Mouse (Mus musculus): ENCODE measurements around the gene Setd2. TPM values are rescaled to one million over a fixed set of nuclear protein-coding genes. Genes with fewer than 3 reads are reported as not detected.

The Setd2 gene
- polyA plus RNA-seq, 1 experiment from 2014 or later, result 44.7 TPM

GRCm38 (mm10) chr9:110538511-110538910, 6.1 kb downstream of the Setd2 start:
- Histone ChIP-seq H3K4me1 (replicated peaks) (peaks cover 31% of the 10 kb centered on the region), H3K4me2 (replicated peaks) (no peak overlapping the region), H3K9ac (replicated peaks) (no peak overlapping the region), H3K27ac (no peak overlapping the region), H3K9me3 (no peaks in the 10 kb centered on the region), H3K4me3 (replicated peaks) (no peak overlapping the region), H3K27me3 (no peaks in the 10 kb centered on the region), H3K36me3 (no peaks in the 10 kb centered on the region)
- no peak for ATAC-seq

DNA sequence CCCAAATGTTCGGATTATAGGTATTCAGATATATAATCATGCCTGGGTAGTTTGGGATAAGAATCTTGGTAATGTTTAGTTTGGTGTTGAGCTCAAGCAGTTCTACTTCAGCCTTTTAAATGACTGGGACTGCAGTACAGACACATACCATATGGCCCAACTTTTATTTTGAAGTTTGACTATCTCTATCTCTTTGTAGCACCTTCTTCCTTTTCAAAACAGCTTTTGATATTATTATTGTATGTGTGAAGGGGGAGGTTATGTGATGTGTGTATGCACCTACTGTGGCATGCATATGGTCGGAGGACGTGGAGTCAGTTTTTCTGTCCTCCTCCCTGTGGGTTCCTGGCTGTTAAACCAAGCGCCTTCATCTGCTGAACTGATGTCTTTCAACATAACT, 9.6 kb downstream of the Setd2 start:
- WGBS, result 91% methylated on average over 4 of the region's 4 CpGs
- H3K4me1 ChIP-seq (replicated peaks), result no peaks in the 10 kb centered on the region
- H3K36me3 ChIP-seq, result no peaks in the 10 kb centered on the region
- no peaks in the 10 kb centered on the region for H3K9me3 ChIP-seq
- no peaks in the 10 kb centered on the region for H3K27me3 ChIP-seq
- no peak overlapping the region for H3K27ac ChIP-seq
- H3K4me3 ChIP-seq (replicated peaks), result no peak overlapping the region
- ATAC-seq, result no peak
- H3K4me2 ChIP-seq (replicated peaks), result no peak overlapping the region
- no peak overlapping the region for H3K9ac ChIP-seq (replicated peaks)

DNA sequence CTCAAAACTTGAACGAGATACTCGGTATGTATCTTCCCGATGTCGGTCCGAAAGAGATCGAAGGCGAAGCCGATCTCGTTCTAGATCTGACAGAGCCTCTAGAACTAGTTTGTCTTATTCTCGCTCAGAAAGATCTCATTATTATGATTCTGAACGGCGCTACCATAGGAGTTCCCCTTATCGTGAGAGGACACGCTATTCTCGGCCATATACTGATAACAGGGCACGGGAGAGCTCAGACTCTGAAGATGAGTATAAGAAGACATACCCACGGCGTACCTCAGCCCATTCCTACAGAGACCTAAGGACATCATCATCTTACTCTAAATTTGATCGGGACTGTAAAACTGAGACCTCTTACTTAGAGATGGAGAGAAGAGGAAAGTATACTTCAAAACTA, 15.9 kb downstream of the Setd2 start:
- no peak overlapping the region for H3K4me3 ChIP-seq (replicated peaks)
- WGBS, result 98% methylated on average over 19 of the region's 19 CpGs
- no peaks in the 10 kb centered on the region for H3K27me3 ChIP-seq
- ATAC-seq, result no peak
- H3K36me3 ChIP-seq, result peaks cover 58% of the 10 kb centered on the region
- no peak overlapping the region for H3K9ac ChIP-seq (replicated peaks)
- no peaks in the 10 kb centered on the region for H3K4me1 ChIP-seq (replicated peaks)
- H3K4me2 ChIP-seq (replicated peaks), result no peak overlapping the region
- no peaks in the 10 kb centered on the region; the same call in 1 of the 2 replicates for H3K9me3 ChIP-seq
- H3K27ac ChIP-seq, result no peak overlapping the region

- no peaks in the 10 kb centered on the region for H3K27me3 ChIP-seq
- no peak overlapping the region for H3K4me2 ChIP-seq (replicated peaks)
- H3K4me1 ChIP-seq (replicated peaks), result no peaks in the 10 kb centered on the region
- H3K27ac ChIP-seq, result no peak overlapping the region
- no peak overlapping the region for H3K9ac ChIP-seq (replicated peaks)
- ATAC-seq, result no peak
- H3K9me3 ChIP-seq, result no peaks in the 10 kb centered on the region
- no peak overlapping the region for H3K4me3 ChIP-seq (replicated peaks)
- peaks cover 78% of the 10 kb centered on the region for H3K36me3 ChIP-seq
Observed at GRCm38 (mm10) chr9:110568309-110568708, 35.9 kb downstream of the Setd2 start.

DNA sequence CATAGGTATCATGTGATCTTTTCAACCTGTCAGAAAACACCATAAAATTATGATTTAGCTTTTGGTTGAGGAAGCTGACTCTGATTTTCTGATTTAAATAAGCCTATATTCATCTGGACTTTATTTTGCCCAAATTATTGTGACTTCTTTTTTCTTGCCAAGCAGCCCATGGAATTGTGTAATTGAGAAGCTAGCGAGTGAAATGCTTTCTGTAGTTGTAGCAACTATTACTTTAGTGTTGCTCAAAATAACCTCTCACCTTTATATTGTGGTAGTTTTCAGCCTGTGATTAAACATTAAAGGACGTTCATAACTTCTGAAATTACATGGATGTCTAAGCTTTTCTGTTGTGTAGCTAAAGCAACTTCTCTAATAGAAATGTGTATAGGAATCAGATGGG, 49.8 kb downstream of the Setd2 start:
- H3K9me3 ChIP-seq, result no peaks in the 10 kb centered on the region
- H3K4me3 ChIP-seq (replicated peaks), result no peak overlapping the region
- no peak overlapping the region for H3K9ac ChIP-seq (replicated peaks)
- 94% methylated on average over 2 of the region's 2 CpGs for WGBS
- no peak overlapping the region for H3K27ac ChIP-seq
- H3K4me2 ChIP-seq (replicated peaks), result no peak overlapping the region
- H3K36me3 ChIP-seq, result peaks cover 11% of the 10 kb centered on the region
- no peak for ATAC-seq
- no peaks in the 10 kb centered on the region for H3K27me3 ChIP-seq
- no peaks in the 10 kb centered on the region for H3K4me1 ChIP-seq (replicated peaks)

DNA sequence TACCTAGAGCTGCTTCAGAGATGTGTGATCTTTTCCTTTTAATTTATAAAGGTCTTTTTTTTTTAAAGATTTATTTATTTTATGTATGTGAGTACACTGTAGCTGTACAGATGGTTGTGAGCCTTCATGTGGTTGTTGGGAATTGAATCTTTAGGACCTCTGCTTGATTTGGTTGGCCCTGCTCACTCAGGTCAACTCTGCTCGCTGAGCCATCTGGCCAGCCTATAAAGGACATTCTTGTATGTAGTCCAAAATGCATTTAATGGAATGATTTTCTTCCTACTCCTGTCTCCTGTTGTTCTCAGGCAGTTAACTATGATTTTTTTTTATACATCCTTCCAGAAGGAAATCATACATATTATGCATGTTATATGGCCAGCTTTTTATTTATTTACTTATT, 51.1 kb downstream of the Setd2 start:
- Histone ChIP-seq H3K27ac (no peak overlapping the region), H3K36me3 (peaks cover 7% of the 10 kb centered on the region; the same call in 1 of the 2 replicates), H3K27me3 (no peaks in the 10 kb centered on the region), H3K4me2 (replicated peaks) (no peak overlapping the region), H3K4me3 (replicated peaks) (no peak overlapping the region), H3K9ac (replicated peaks) (no peak overlapping the region), H3K9me3 (no peaks in the 10 kb centered on the region), H3K4me1 (replicated peaks) (no peaks in the 10 kb centered on the region)
- WGBS, result 91% methylated on average over 1 of the region's 1 CpGs
- no peak for ATAC-seq

- Histone ChIP-seq H3K27me3 (no peaks in the 10 kb centered on the region), H3K4me3 (replicated peaks) (no peak overlapping the region), H3K9ac (replicated peaks) (no peak overlapping the region), H3K27ac (no peak overlapping the region), H3K9me3 (no peaks in the 10 kb centered on the region), H3K36me3 (peaks cover 53% of the 10 kb centered on the region), H3K4me1 (replicated peaks) (no peaks in the 10 kb centered on the region), H3K4me2 (replicated peaks) (no peak overlapping the region)
- ATAC-seq, result no peak
- WGBS, result 85% methylated on average over 3 of the region's 3 CpGs
Observed at GRCm38 (mm10) chr9:110611471-110611870, 79.1 kb downstream of the Setd2 start.

GRCm38 (mm10) chr9:110617081-110617480, 84.7 kb downstream of the Setd2 start:
- H3K27me3 ChIP-seq, result no peaks in the 10 kb centered on the region
- peaks cover 78% of the 10 kb centered on the region for H3K36me3 ChIP-seq
- no peak overlapping the region for H3K4me3 ChIP-seq (replicated peaks)
- H3K4me1 ChIP-seq (replicated peaks), result no peaks in the 10 kb centered on the region
- no peaks in the 10 kb centered on the region for H3K9me3 ChIP-seq
- no peak overlapping the region for H3K27ac ChIP-seq
- H3K4me2 ChIP-seq (replicated peaks), result no peak overlapping the region
- no peak overlapping the region for H3K9ac ChIP-seq (replicated peaks)
- WGBS, result 82% methylated on average over 3 of the region's 3 CpGs
- ATAC-seq, result no peak

GRCm38 (mm10) chr9:110620180-110620579, 87.8 kb downstream of the Setd2 start:
- H3K36me3 ChIP-seq, result peaks cover 66% of the 10 kb centered on the region
- no peak overlapping the region for H3K4me2 ChIP-seq (replicated peaks)
- no peaks in the 10 kb centered on the region for H3K27me3 ChIP-seq
- no peak overlapping the region for H3K4me3 ChIP-seq (replicated peaks)
- no peak overlapping the region for H3K27ac ChIP-seq
- H3K9ac ChIP-seq (replicated peaks), result no peak overlapping the region
- peaks cover 24% of the 10 kb centered on the region for H3K4me1 ChIP-seq (replicated peaks)
- no peak for ATAC-seq
- WGBS, result 86% methylated on average over 7 of the region's 7 CpGs
- H3K9me3 ChIP-seq, result no peaks in the 10 kb centered on the region

- H3K9me3 ChIP-seq, result no peaks in the 10 kb centered on the region
- no peak for ATAC-seq
- H3K4me2 ChIP-seq (replicated peaks), result no peak overlapping the region
- H3K36me3 ChIP-seq, result peaks cover 61% of the 10 kb centered on the region
- 95% methylated on average over 7 of the region's 7 CpGs for WGBS
- H3K9ac ChIP-seq (replicated peaks), result no peak overlapping the region
- no peaks in the 10 kb centered on the region for H3K27me3 ChIP-seq
- H3K4me1 ChIP-seq (replicated peaks), result peaks cover 29% of the 10 kb centered on the region
- no peak overlapping the region for H3K4me3 ChIP-seq (replicated peaks)
- no peak overlapping the region for H3K27ac ChIP-seq
Observed at GRCm38 (mm10) chr9:110620685-110621084, 88.3 kb downstream of the Setd2 start.

DNA sequence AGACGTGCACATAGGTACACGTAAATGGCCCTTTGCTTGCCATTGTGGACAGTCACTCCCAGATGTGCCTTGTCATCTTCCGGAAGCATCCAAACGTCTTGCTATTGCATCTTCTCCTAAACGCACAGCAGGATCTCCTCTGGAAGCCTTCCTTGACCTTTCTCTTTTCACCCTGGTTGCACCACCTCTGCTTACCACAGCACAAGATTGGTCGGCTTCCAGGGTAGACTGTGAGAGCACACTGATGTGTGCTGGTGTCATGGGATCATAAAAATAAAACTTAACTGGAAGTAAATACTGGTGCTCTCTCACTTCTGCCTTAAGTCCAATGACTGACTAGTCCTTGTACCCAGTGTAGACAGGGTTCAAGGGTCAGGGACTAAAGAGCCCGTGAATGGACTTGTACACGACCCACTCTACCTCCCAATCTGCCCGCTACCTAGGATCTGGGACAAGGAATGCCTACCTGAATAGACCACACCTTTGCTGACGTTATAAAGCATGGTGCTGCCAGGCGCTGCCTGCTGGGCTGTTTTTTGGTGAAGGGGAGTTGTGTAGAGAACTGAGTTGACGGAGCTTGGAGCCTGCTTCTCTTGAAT, 90.3 kb downstream of the Setd2 start:
- H3K9ac ChIP-seq (replicated peaks), result no peak overlapping the region
- H3K27ac ChIP-seq, result no peak overlapping the region
- H3K4me3 ChIP-seq (replicated peaks), result no peak overlapping the region
- H3K27me3 ChIP-seq, result peaks cover 5% of the 10 kb centered on the region; the same call in 1 of the 2 replicates
- peaks cover 52% of the 10 kb centered on the region for H3K36me3 ChIP-seq
- H3K9me3 ChIP-seq, result no peaks in the 10 kb centered on the region
- WGBS, result 88% methylated on average over 12 of the region's 12 CpGs
- H3K4me2 ChIP-seq (replicated peaks), result peak overlapping the region; percentile 91
- ATAC-seq, result no peak
- H3K4me1 ChIP-seq (replicated peaks), result peaks cover 29% of the 10 kb centered on the region

DNA sequence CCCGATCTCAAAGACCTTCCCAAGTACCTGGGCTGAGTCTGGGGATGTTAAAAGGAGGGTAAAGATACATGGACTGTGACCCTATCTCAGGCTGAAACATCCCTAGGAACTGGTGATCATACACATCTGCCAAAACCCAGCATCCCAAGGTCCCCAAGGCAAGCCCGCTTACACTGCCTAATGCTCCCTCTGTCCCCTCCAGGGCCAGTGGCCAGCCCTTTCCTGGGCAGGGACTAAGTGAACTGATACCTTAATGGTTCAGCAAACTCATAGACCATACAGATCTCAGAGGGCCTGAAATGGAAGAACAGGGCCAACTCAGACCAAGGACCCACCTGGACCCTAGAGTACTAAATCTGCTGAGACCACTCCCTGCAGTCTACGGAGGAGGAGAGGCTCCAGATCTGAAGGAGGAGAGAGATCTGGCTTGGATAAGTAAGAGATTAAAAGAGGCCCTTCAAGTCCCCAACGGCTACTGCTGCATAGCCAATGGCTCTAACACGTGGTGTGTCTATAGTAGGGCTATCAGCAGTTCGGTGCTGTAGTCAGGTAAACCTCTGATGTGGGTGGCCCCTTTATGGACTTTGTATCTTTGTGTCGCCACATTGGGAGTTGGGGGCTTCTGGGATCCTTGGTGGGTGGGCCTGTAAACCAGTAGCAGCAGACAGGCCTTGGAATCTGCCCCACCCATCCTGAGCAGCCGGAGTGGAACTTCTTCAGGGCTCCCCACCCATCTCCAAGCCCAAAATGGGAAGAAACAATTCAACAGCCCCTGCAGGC, 91.2 kb downstream of the Setd2 start:
- Histone ChIP-seq H3K4me1 (replicated peaks) (peaks cover 29% of the 10 kb centered on the region), H3K27me3 (peaks cover 5% of the 10 kb centered on the region; the same call in 1 of the 2 replicates), H3K9me3 (no peaks in the 10 kb centered on the region), H3K9ac (replicated peaks) (peak overlapping the region; percentile 72), H3K27ac (peak overlapping the region; percentile 85), H3K36me3 (peaks cover 43% of the 10 kb centered on the region), H3K4me3 (replicated peaks) (peak overlapping the region; percentile 51), H3K4me2 (replicated peaks) (peak overlapping the region; percentile 91)
- WGBS, result 42% methylated on average over 8 of the region's 8 CpGs
- ATAC-seq, result peak; percentile 0; the same call in 1 of the 2 replicates

Data from midbrain, embryonic 13.5 days (tissue).